ENCODE assay signal across 8 mouse cellular contexts in the genomic region with DNA sequence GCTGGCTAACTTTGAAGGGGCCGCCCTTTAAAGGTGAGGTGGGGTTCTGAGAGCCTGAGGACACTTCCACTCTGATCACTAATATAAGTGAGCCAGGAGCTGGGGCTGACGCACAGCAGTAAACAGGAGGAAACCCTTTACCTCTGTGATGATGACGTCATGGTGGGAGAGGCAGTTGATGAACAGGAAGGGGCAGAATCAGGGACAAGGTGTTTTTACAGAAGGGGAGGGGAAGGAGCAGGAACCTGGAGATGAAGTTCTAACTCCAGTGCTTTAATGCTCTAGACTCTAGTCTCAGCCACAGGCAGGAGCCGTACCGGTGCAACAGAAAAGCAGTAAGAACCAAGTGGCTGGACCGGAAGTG. TPM values are rescaled to one million over a fixed set of nuclear protein-coding genes. Genes with fewer than 3 reads are reported as not detected.
A peak's percentile ranks its signal among the peaks of the same experiment; 100 is the strongest.
DNase-seq lines count a peak whose midpoint lies in the region; ATAC-seq and TF ChIP-seq lines count a peak whose summit lies in the region.

No protein-coding gene starts in this region.

- H3K9ac ChIP-seq in forebrain, embryonic 15.5 days (replicated peaks): peak overlapping the region; percentile 85
- H3K9ac ChIP-seq in midbrain, postnatal 0 days (replicated peaks; ENCODE audit: low read length, poor library complexity, severe bottlenecking): peak overlapping the region; percentile 83

- H3K4me3 ChIP-seq in forebrain, embryonic 15.5 days: peak overlapping the region; percentile 83
- H3K4me3 ChIP-seq in midbrain, postnatal 0 days (ENCODE audit: low read depth, low read length): peak overlapping the region; percentile 87

- 11% methylated on average over 6 of the region's 6 CpGs for WGBS in forebrain, embryonic 15.5 days
- WGBS in midbrain, postnatal 0 days: 15% methylated on average over 6 of the region's 6 CpGs

- peak; percentile 55 to 71 for DNase-seq in lung, adult 18-20 months
- DNase-seq in lung, postnatal 4 days: no peak
- peak; percentile 37 for DNase-seq in liver
- DNase-seq in midbrain, postnatal 0 days (ENCODE audit: low spot score): peak; percentile 52
- DNase-seq in ovary, postnatal 36 days (ENCODE audit: low spot score): no peak
- no peak for DNase-seq in layer of hippocampus, adult 9-10 months (ENCODE audit: low spot score)

- ATAC-seq in activated CD4-positive, CD25-positive, alpha-beta regulatory T cell, adult 4 months: peak; percentile 76
- peak; percentile 47 for ATAC-seq in forebrain, embryonic 15.5 days (replicated peaks)
- ATAC-seq in midbrain, postnatal 0 days (ENCODE audit: low FRiP score): peak; percentile 39; the same call in 1 of the 2 replicates

- H3K27ac ChIP-seq in forebrain, embryonic 15.5 days (replicated peaks): peak overlapping the region; percentile 93
- H3K27ac ChIP-seq in midbrain, postnatal 0 days (ENCODE audit: low read depth, low read length): peak overlapping the region; percentile 91

- H3K27me3 ChIP-seq in forebrain, embryonic 15.5 days: no peaks in the 10 kb centered on the region
- H3K27me3 ChIP-seq in midbrain, postnatal 0 days (ENCODE audit: insufficient read depth, low read length): no peaks in the 10 kb centered on the region

- no peaks in the 10 kb centered on the region for H3K9me3 ChIP-seq in forebrain, embryonic 15.5 days
- no peaks in the 10 kb centered on the region for H3K9me3 ChIP-seq in midbrain, postnatal 0 days (ENCODE audit: low read length)

- no peak for TF ChIP-seq CTCF in midbrain, postnatal 0 days (IDR thresholded peaks at IDR 0.05)

- peak overlapping the region; percentile 79 for H3K4me2 ChIP-seq in forebrain, embryonic 15.5 days (replicated peaks)
- peak overlapping the region; percentile 94 for H3K4me2 ChIP-seq in midbrain, postnatal 0 days (ENCODE audit: low read depth, low read length, poor library complexity, severe bottlenecking)

- peaks cover 60% of the 10 kb centered on the region for H3K36me3 ChIP-seq in forebrain, embryonic 15.5 days
- H3K36me3 ChIP-seq in midbrain, postnatal 0 days (ENCODE audit: insufficient read depth, low read length): peaks cover 48% of the 10 kb centered on the region

- peaks cover 17% of the 10 kb centered on the region for H3K4me1 ChIP-seq in forebrain, embryonic 15.5 days
- peaks cover 6% of the 10 kb centered on the region; the same call in 1 of the 2 replicates for H3K4me1 ChIP-seq in midbrain, postnatal 0 days (ENCODE audit: insufficient read depth, low read length)

RNA-seq across cellular contexts. Expression of a gene that starts 0.7 kb away (rescaled TPM):
- polyA plus RNA-seq in activated CD4-positive, CD25-positive, alpha-beta regulatory T cell, adult 4 months (2017; shearing (Covaris generic)): 10 to 100 TPM; 38.1 to 39.4 TPM
- 53.3 and 58.8 TPM in 2 replicates for polyA plus RNA-seq in forebrain, embryonic 15.5 days (2015; fragmentation: Nextera tagmentation; extraction: Ambion mirVana)
- total RNA-seq in midbrain, postnatal 0 days (2014; rRNA removed): 28.8 and 31.7 TPM in 2 replicates
- 39.4 and 40.5 TPM in 2 replicates for polyA plus RNA-seq in midbrain, postnatal 0 days (2015; fragmentation: Nextera tagmentation; extraction: Ambion mirVana)

RNA-seq across cellular contexts. Expression of a gene that starts 6.9 kb away (rescaled TPM):
- polyA plus RNA-seq in activated CD4-positive, CD25-positive, alpha-beta regulatory T cell, adult 4 months (2017; shearing (Covaris generic)): 100 to 1,000 TPM; 382 to 385 TPM
- polyA plus RNA-seq in forebrain, embryonic 15.5 days (2015; fragmentation: Nextera tagmentation; extraction: Ambion mirVana): 233 and 252 TPM in 2 replicates
- total RNA-seq in midbrain, postnatal 0 days (2014; rRNA removed): 110 and 143 TPM in 2 replicates
- 274 and 297 TPM in 2 replicates for polyA plus RNA-seq in midbrain, postnatal 0 days (2015; fragmentation: Nextera tagmentation; extraction: Ambion mirVana)

RNA-seq across cellular contexts. Expression of a gene that starts 13.7 kb away (rescaled TPM):
- polyA plus RNA-seq in activated CD4-positive, CD25-positive, alpha-beta regulatory T cell, adult 4 months (2017; shearing (Covaris generic)): 10 to 100 TPM; 32.2 to 45.4 TPM
- polyA plus RNA-seq in forebrain, embryonic 15.5 days (2015; fragmentation: Nextera tagmentation; extraction: Ambion mirVana): 24.5 and 27.6 TPM in 2 replicates
- 9.5 and 13.6 TPM in 2 replicates for total RNA-seq in midbrain, postnatal 0 days (2014; rRNA removed)
- 14.0 and 14.4 TPM in 2 replicates for polyA plus RNA-seq in midbrain, postnatal 0 days (2015; fragmentation: Nextera tagmentation; extraction: Ambion mirVana)

RNA-seq across cellular contexts. Expression of a gene that starts 19.6 kb away (rescaled TPM):
- polyA plus RNA-seq in activated CD4-positive, CD25-positive, alpha-beta regulatory T cell, adult 4 months (2017; shearing (Covaris generic)): 1 to 10 TPM; 3.1 to 5.5 TPM
- 41.1 and 42.8 TPM in 2 replicates for polyA plus RNA-seq in forebrain, embryonic 15.5 days (2015; fragmentation: Nextera tagmentation; extraction: Ambion mirVana)
- 37.7 and 41.8 TPM in 2 replicates for total RNA-seq in midbrain, postnatal 0 days (2014; rRNA removed)
- polyA plus RNA-seq in midbrain, postnatal 0 days (2015; fragmentation: Nextera tagmentation; extraction: Ambion mirVana): 11.8 and 11.9 TPM in 2 replicates

Comparison
In these comparisons a context has a peak if more than half of its experiments do, and no peak if none do; other contexts are left out.
1. DNase-seq: peak in lung, adult 18-20 months (2 of 2), liver (single experiment) and midbrain, postnatal 0 days (single experiment); none in lung, postnatal 4 days (0 of 2), ovary, postnatal 36 days (single experiment) and layer of hippocampus, adult 9-10 months (single experiment).
2. Peak in every context shown above with its lines, with median percentiles within 50 percentile points of each other: ATAC-seq.